Mouse (Mus musculus) neural tube, embryonic 12.5 days (tissue): ENCODE data around the gene Ubxn11. TPM values are rescaled to one million over a fixed set of nuclear protein-coding genes. Genes with fewer than 3 reads are reported as not detected.
A peak's percentile ranks its signal among the peaks of the same experiment; 100 is the strongest.

ENCODE experiments used
- ATAC-seq: fragments of 200-750 bp; cut with Nextera tagmentation; 2 replicates; pipeline ENCODE4 v1.8.0; 2017; ENCODE audit warnings: low read depth, mild to moderate bottlenecking, moderate TSS enrichment, moderate library complexity; ENCODE audit not compliant: low FRiP score
- H3K27ac ChIP-seq: fragments of 300-500 bp; sonication (generic); 2 replicates; pipeline ENCODE4 v1.5.1; 2016
- H3K27me3 ChIP-seq: fragments of 300-500 bp; sonication (generic); replicated peaks from 2 replicates; pipeline ENCODE4 v1.6.1; 2016; ENCODE audit warnings: mild to moderate bottlenecking
- H3K36me3 ChIP-seq: fragments of 300-500 bp; sonication (generic); 2 replicates; pipeline ENCODE4 v1.6.1; 2016; ENCODE audit warnings: mild to moderate bottlenecking
- H3K4me1 ChIP-seq: fragments of 300-500 bp; sonication (generic); 2 replicates; pipeline ENCODE4 v1.6.1; 2016
- H3K4me2 ChIP-seq: fragments of 300-500 bp; sonication (generic); replicated peaks from 2 replicates; pipeline ENCODE4 v1.6.1; 2016; ENCODE audit warnings: mild to moderate bottlenecking
- H3K4me3 ChIP-seq: fragments of 300-500 bp; sonication (generic); 2 replicates; pipeline ENCODE4 v1.5.1; 2016
- H3K9ac ChIP-seq: fragments of 300-500 bp; sonication (generic); 2 replicates; pipeline ENCODE4 v1.6.1; 2016; ENCODE audit warnings: mild to moderate bottlenecking
- H3K9me3 ChIP-seq: fragments of 300-500 bp; sonication (generic); 2 replicates; pipeline ENCODE4 v1.6.1; 2016; ENCODE audit warnings: mild to moderate bottlenecking
- WGBS: fragments of 180-500 bp; shearing (Covaris S2); methylation state at CpG from one replicate; pipeline ENCODE4 v1.1.7; 2016; 5-methylcytosine and 5-hydroxymethylcytosine counted together
- polyA plus RNA-seq: library from polyadenylated mRNA; unstranded; fragments of >200 nt; fragmentation: Nextera tagmentation; extraction: Ambion mirVana; gene quantifications from 2 replicates; pipeline ENCODE4 v1.2.1, GENCODE M21; 2016

Ubxn11 gene
- polyA plus RNA-seq, 1 experiment from 2014 or later, result 7.3 TPM

- no peaks in the 10 kb centered on the region for H3K9me3 ChIP-seq
- H3K36me3 ChIP-seq, result no peaks in the 10 kb centered on the region
- 39% methylated on average over 3 of the region's 3 CpGs for WGBS
- H3K4me2 ChIP-seq, result no peak overlapping the region
- H3K9ac ChIP-seq, result no peak overlapping the region
- H3K4me3 ChIP-seq, result no peak overlapping the region
- no peak for ATAC-seq
- H3K27ac ChIP-seq, result no peak overlapping the region
- no peaks in the 10 kb centered on the region for H3K27me3 ChIP-seq
- peaks cover 7% of the 10 kb centered on the region for H3K4me1 ChIP-seq
Observed at GRCm38 (mm10) chr4:134122281-134122680, 19.9 kb downstream of the Ubxn11 start.

- no peak for ATAC-seq
- 94% methylated on average over 6 of the region's 6 CpGs for WGBS
- Histone ChIP-seq H3K36me3 (no peaks in the 10 kb centered on the region), H3K27ac (no peak overlapping the region), H3K4me3 (no peak overlapping the region), H3K9me3 (no peaks in the 10 kb centered on the region), H3K4me1 (peaks cover 16% of the 10 kb centered on the region), H3K4me2 (no peak overlapping the region), H3K9ac (no peak overlapping the region), H3K27me3 (no peaks in the 10 kb centered on the region)
Observed at GRCm38 (mm10) chr4:134123147-134123546, 20.8 kb downstream of the Ubxn11 start.

- H3K4me1 ChIP-seq, result peaks cover 19% of the 10 kb centered on the region
- no peaks in the 10 kb centered on the region for H3K36me3 ChIP-seq
- H3K9me3 ChIP-seq, result no peaks in the 10 kb centered on the region
- no peak for ATAC-seq
- H3K9ac ChIP-seq, result no peak overlapping the region
- no peaks in the 10 kb centered on the region for H3K27me3 ChIP-seq
- H3K4me2 ChIP-seq, result no peak overlapping the region
- no peak overlapping the region for H3K27ac ChIP-seq
- H3K4me3 ChIP-seq, result no peak overlapping the region
- WGBS, result 29% methylated on average over 17 of the region's 17 CpGs
Observed at GRCm38 (mm10) chr4:134123680-134124551, 21.5 kb downstream of the Ubxn11 start.

GRCm38 (mm10) chr4:134125383-134126060 lies 23.2 kb downstream of the Ubxn11 start:
- WGBS, result 87% methylated on average over 15 of the region's 15 CpGs
- H3K4me2 ChIP-seq, result no peak overlapping the region
- ATAC-seq, result no peak

GRCm38 (mm10) chr4:134126300-134127120 lies 24.1 kb downstream of the Ubxn11 start:
- no peak for ATAC-seq
- 85% methylated on average over 21 of the region's 21 CpGs for WGBS
- no peak overlapping the region for H3K27ac ChIP-seq
- peaks cover 12% of the 10 kb centered on the region for H3K36me3 ChIP-seq
- H3K4me1 ChIP-seq, result peaks cover 22% of the 10 kb centered on the region
- H3K9ac ChIP-seq, result peak overlapping the region; percentile 33; the same call in 1 of the 2 replicates
- H3K4me3 ChIP-seq, result no peak overlapping the region
- H3K27me3 ChIP-seq, result no peaks in the 10 kb centered on the region
- H3K9me3 ChIP-seq, result no peaks in the 10 kb centered on the region
- H3K4me2 ChIP-seq, result peak overlapping the region; percentile 71; the same call in 1 of the 2 replicates

More at GRCm38 (mm10) chr4:134125383-134126060, 23.2 kb downstream of the Ubxn11 start:
- no peak overlapping the region for H3K27ac ChIP-seq
- H3K4me3 ChIP-seq, result no peak overlapping the region
- no peaks in the 10 kb centered on the region for H3K9me3 ChIP-seq
- peaks cover 3% of the 10 kb centered on the region; the same call in 1 of the 2 replicates for H3K36me3 ChIP-seq
- no peaks in the 10 kb centered on the region for H3K27me3 ChIP-seq
- H3K9ac ChIP-seq, result no peak overlapping the region
- peaks cover 23% of the 10 kb centered on the region for H3K4me1 ChIP-seq

- Histone ChIP-seq H3K9ac (0 out of 2 replicates have a peak overlapping the region, but pooled peaks have one; percentile 23), H3K27ac (no peak overlapping the region), H3K36me3 (peaks cover 15% of the 10 kb centered on the region), H3K4me1 (peaks cover 21% of the 10 kb centered on the region), H3K27me3 (no peaks in the 10 kb centered on the region), H3K4me2 (peak overlapping the region; percentile 71), H3K4me3 (no peak overlapping the region), H3K9me3 (no peaks in the 10 kb centered on the region)
- no peak for ATAC-seq
- WGBS, result 86% methylated on average over 7 of the region's 7 CpGs
Observed at GRCm38 (mm10) chr4:134127121-134127455, 24.7 kb downstream of the Ubxn11 start.

GRCm38 (mm10) chr4:134127793-134128192 lies 25.4 kb downstream of the Ubxn11 start:
- H3K4me2 ChIP-seq, result peak overlapping the region; percentile 71
- no peak overlapping the region for H3K27ac ChIP-seq
- no peaks in the 10 kb centered on the region for H3K27me3 ChIP-seq
- H3K36me3 ChIP-seq, result peaks cover 15% of the 10 kb centered on the region
- H3K4me1 ChIP-seq, result peaks cover 21% of the 10 kb centered on the region
- H3K9me3 ChIP-seq, result no peaks in the 10 kb centered on the region
- WGBS, result 66% methylated on average over 8 of the region's 8 CpGs
- ATAC-seq, result no peak
- peak overlapping the region; percentile 71 for H3K4me3 ChIP-seq
- H3K9ac ChIP-seq, result peak overlapping the region; percentile 76

GRCm38 (mm10) chr4:134128221-134128982 lies 26.0 kb downstream of the Ubxn11 start, which contains the start of gene Sh3bgrl3:
TSS of gene Sh3bgrl3 (minus strand) at chr4:134128789.
- Histone ChIP-seq H3K4me2 (peak within 1 kb of the TSS; percentile 71), H3K4me3 (peak within 1 kb of the TSS; percentile 71), H3K4me1 (peaks cover 21% of the 10 kb centered on the region), H3K36me3 (peaks cover 15% of the 10 kb centered on the region), H3K27me3 (no peaks in the 10 kb centered on the region), H3K9ac (peak within 1 kb of the TSS; percentile 76), H3K9me3 (no peaks in the 10 kb centered on the region), H3K27ac (peak within 1 kb of the TSS; percentile 27; the same call in 1 of the 2 replicates)
- WGBS, result under 1% methylated on average over 50 of the region's 50 CpGs
- ATAC-seq, result peak; percentile 96

GRCm38 (mm10) chr4:134128983-134129362 lies 26.6 kb downstream of the Ubxn11 start:
- H3K27ac ChIP-seq, result peak overlapping the region; percentile 27; the same call in 1 of the 2 replicates
- peak; percentile 55 for ATAC-seq
- peak overlapping the region; percentile 76 for H3K9ac ChIP-seq
- WGBS, result 5% methylated on average over 14 of the region's 14 CpGs
- peak overlapping the region; percentile 71 for H3K4me2 ChIP-seq
- no peaks in the 10 kb centered on the region for H3K27me3 ChIP-seq
- peaks cover 21% of the 10 kb centered on the region for H3K4me1 ChIP-seq
- no peaks in the 10 kb centered on the region for H3K9me3 ChIP-seq
- peak overlapping the region; percentile 71 for H3K4me3 ChIP-seq
- peaks cover 15% of the 10 kb centered on the region for H3K36me3 ChIP-seq

GRCm38 (mm10) chr4:134129482-134129881 lies 27.1 kb downstream of the Ubxn11 start:
- Histone ChIP-seq H3K9ac (no peak overlapping the region), H3K9me3 (no peaks in the 10 kb centered on the region), H3K4me2 (peak overlapping the region; percentile 71), H3K4me1 (peaks cover 21% of the 10 kb centered on the region), H3K36me3 (peaks cover 15% of the 10 kb centered on the region), H3K27ac (no peak overlapping the region), H3K4me3 (no peak overlapping the region), H3K27me3 (no peaks in the 10 kb centered on the region)
- no peak for ATAC-seq
- 51% methylated on average over 6 of the region's 6 CpGs for WGBS

- Histone ChIP-seq H3K4me1 (peaks cover 18% of the 10 kb centered on the region), H3K4me3 (no peak overlapping the region), H3K9me3 (no peaks in the 10 kb centered on the region), H3K4me2 (no peak overlapping the region), H3K9ac (no peak overlapping the region), H3K36me3 (peaks cover 15% of the 10 kb centered on the region), H3K27ac (no peak overlapping the region), H3K27me3 (no peaks in the 10 kb centered on the region)
- no peak for ATAC-seq
- WGBS, result 83% methylated on average over 3 of the region's 3 CpGs
Observed at GRCm38 (mm10) chr4:134132117-134132516, 29.7 kb downstream of the Ubxn11 start.
